Mouse (Mus musculus): ENCODE results near the gene Uvrag. TPM values are rescaled to one million over a fixed set of nuclear protein-coding genes. Genes with fewer than 3 reads are reported as not detected.

Gene Uvrag
- polyA plus RNA-seq, 1 experiment from 2014 or later = 14.2 TPM

GRCm38 (mm10) chr7:99175666-99176065 lies 34.7 kb upstream of the Uvrag start:
- peaks cover 13% of the 10 kb centered on the region for H3K4me1 ChIP-seq (replicated peaks)
- H3K36me3 ChIP-seq = no peaks in the 10 kb centered on the region
- H3K27me3 ChIP-seq = no peaks in the 10 kb centered on the region
- WGBS = 92% methylated on average over 9 of the region's 9 CpGs
- no peaks in the 10 kb centered on the region for H3K9me3 ChIP-seq
- H3K27ac ChIP-seq = no peak overlapping the region
- no peak overlapping the region for H3K4me2 ChIP-seq
- no peak overlapping the region for H3K4me3 ChIP-seq
- no peak for ATAC-seq (ENCODE audit: low FRiP score)
- no peak overlapping the region for H3K9ac ChIP-seq

GRCm38 (mm10) chr7:99175118-99175517 lies 34.2 kb upstream of the Uvrag start:
- 87% methylated on average over 11 of the region's 11 CpGs for WGBS
- H3K27me3 ChIP-seq = no peaks in the 10 kb centered on the region
- peaks cover 11% of the 10 kb centered on the region; the same call in 1 of the 2 replicates for H3K4me1 ChIP-seq (replicated peaks)
- no peak overlapping the region for H3K9ac ChIP-seq
- no peak overlapping the region for H3K27ac ChIP-seq
- H3K4me3 ChIP-seq = no peak overlapping the region
- ATAC-seq (ENCODE audit: low FRiP score) = no peak
- H3K4me2 ChIP-seq = no peak overlapping the region
- H3K9me3 ChIP-seq = no peaks in the 10 kb centered on the region
- no peaks in the 10 kb centered on the region for H3K36me3 ChIP-seq

DNA sequence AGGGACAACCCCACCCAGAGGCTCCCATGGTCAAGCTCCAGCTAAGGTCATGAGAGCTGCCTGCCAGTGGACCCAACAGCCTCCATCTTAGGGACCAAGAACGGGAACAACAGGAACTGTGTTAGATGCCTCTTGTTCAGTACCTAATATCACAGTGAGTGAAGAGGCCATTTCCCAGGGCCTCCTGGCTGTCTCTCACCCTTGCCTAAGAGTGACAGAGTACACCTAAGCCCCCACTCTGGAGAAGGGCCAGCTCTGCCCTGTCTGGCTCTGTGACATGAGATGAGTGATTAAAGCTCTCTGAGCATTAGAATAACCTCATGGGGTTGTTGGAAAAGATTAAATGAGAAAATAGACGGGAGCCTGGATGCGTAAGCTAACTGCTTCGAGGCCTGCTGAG lies 33.1 kb upstream of the Uvrag start:
- Histone ChIP-seq H3K27ac (no peak overlapping the region), H3K9ac (no peak overlapping the region), H3K36me3 (no peaks in the 10 kb centered on the region), H3K4me2 (no peak overlapping the region), H3K27me3 (no peaks in the 10 kb centered on the region), H3K4me1 (replicated peaks) (peaks cover 11% of the 10 kb centered on the region; the same call in 1 of the 2 replicates), H3K4me3 (no peak overlapping the region), H3K9me3 (no peaks in the 10 kb centered on the region)
- WGBS = 81% methylated on average over 4 of the region's 4 CpGs
- no peak for ATAC-seq (ENCODE audit: low FRiP score)

- 94% methylated on average over 6 of the region's 6 CpGs for WGBS
- H3K27ac ChIP-seq = no peak overlapping the region
- ATAC-seq (ENCODE audit: low FRiP score) = no peak
- no peaks in the 10 kb centered on the region for H3K27me3 ChIP-seq
- H3K9me3 ChIP-seq = no peaks in the 10 kb centered on the region
- H3K4me3 ChIP-seq = no peak overlapping the region
- peaks cover 11% of the 10 kb centered on the region; the same call in 1 of the 2 replicates for H3K4me1 ChIP-seq (replicated peaks)
- H3K4me2 ChIP-seq = no peak overlapping the region
- H3K36me3 ChIP-seq = no peaks in the 10 kb centered on the region
- no peak overlapping the region for H3K9ac ChIP-seq
These were observed 32.0 kb upstream of the Uvrag start for GRCm38 (mm10) chr7:99172898-99173297.

GRCm38 (mm10) chr7:99171730-99172463 lies 31.0 kb upstream of the Uvrag start:
- H3K27me3 ChIP-seq = no peaks in the 10 kb centered on the region
- H3K9ac ChIP-seq = no peak overlapping the region
- no peaks in the 10 kb centered on the region for H3K36me3 ChIP-seq
- H3K4me3 ChIP-seq = no peak overlapping the region
- ATAC-seq (ENCODE audit: low FRiP score) = no peak
- H3K4me1 ChIP-seq (replicated peaks) = peaks cover 5% of the 10 kb centered on the region; the same call in 1 of the 2 replicates
- no peak overlapping the region for H3K4me2 ChIP-seq
- 70% methylated on average over 10 of the region's 10 CpGs for WGBS
- no peak overlapping the region for H3K27ac ChIP-seq
- H3K9me3 ChIP-seq = no peaks in the 10 kb centered on the region

DNA sequence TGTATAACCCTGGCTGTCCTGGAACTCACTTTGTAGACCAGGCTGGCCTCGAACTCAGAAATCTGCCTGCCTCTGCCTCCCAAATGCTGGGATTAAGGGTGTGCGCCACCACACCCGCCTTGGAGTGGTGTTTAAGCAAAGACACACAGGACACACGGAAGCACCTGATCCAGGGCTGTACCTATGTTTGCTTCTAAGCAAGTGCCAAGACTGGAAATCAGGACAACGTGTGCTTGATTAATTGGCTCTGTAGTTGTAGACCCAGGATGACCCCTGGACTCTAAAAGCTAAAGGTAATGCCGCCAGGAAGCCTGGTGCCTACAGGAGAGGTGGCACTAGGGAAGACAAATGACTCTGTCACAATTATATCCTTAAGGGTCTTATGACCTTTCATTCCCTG lies 29.6 kb upstream of the Uvrag start:
- H3K4me1 ChIP-seq (replicated peaks) = peaks cover 5% of the 10 kb centered on the region; the same call in 1 of the 2 replicates
- WGBS = 92% methylated on average over 6 of the region's 6 CpGs
- H3K36me3 ChIP-seq = no peaks in the 10 kb centered on the region
- no peak for ATAC-seq (ENCODE audit: low FRiP score)
- H3K9me3 ChIP-seq = no peaks in the 10 kb centered on the region
- no peak overlapping the region for H3K9ac ChIP-seq
- no peak overlapping the region for H3K27ac ChIP-seq
- no peak overlapping the region for H3K4me2 ChIP-seq
- H3K27me3 ChIP-seq = no peaks in the 10 kb centered on the region
- no peak overlapping the region for H3K4me3 ChIP-seq

DNA sequence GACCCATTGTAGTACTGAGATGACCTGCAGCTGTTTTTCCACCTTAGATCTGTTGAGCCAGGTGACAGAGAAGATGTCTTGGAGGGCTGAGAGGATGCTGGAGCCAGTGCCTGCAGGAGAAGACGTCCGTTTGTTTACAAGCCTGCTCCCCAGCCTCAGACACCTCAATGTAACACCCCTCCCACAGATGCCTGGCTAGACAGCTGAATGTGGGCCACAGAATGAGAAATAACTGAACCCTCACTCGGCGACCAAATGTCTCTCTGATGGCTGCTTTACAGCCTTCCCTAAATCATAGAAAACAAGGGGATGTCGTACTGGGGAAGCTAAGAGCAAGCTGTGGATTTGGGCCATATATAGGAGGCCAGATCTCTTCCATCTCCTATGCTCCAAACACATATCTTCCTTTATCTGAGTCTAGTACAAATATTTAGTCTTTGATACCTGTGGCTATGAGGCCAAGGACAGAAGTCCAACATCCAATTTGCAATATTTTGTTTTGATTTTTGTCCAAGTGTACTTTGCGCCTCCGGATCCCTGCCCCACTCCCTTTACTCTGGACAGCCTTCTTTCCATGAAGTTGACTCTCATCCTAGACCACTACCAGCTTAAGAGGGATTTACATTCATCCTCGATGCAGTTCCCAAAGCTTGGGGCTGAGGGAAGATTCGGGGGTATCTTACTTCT lies 28.9 kb upstream of the Uvrag start:
- Histone ChIP-seq H3K27ac (no peak overlapping the region), H3K4me2 (no peak overlapping the region), H3K36me3 (no peaks in the 10 kb centered on the region), H3K4me3 (no peak overlapping the region), H3K27me3 (no peaks in the 10 kb centered on the region), H3K9me3 (no peaks in the 10 kb centered on the region), H3K4me1 (replicated peaks) (peaks cover 5% of the 10 kb centered on the region; the same call in 1 of the 2 replicates), H3K9ac (no peak overlapping the region)
- 90% methylated on average over 9 of the region's 9 CpGs for WGBS
- no peak for ATAC-seq (ENCODE audit: low FRiP score)

DNA sequence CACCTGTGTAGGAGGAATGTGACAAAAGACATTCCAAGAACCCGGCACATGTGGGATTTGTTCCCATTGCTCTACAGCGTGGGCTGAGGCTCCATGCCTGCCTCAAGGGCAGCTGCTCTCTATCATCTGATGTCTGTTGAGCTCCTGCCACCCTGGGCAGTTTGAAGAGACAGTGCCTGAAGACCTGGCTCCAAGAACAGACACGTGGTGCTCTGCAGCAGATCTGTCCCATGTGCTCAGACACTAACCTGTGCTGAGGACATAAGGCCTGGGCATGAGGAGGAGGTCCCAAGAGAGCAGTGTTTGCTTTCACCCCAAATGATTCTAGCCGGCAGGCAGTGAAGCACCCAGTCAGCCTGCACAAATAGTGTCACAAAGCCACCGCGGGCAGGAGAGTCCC lies 27.8 kb upstream of the Uvrag start:
- Histone ChIP-seq H3K9me3 (no peaks in the 10 kb centered on the region), H3K36me3 (no peaks in the 10 kb centered on the region), H3K9ac (no peak overlapping the region), H3K4me2 (no peak overlapping the region), H3K4me1 (replicated peaks) (no peaks in the 10 kb centered on the region), H3K4me3 (no peak overlapping the region), H3K27ac (no peak overlapping the region), H3K27me3 (no peaks in the 10 kb centered on the region)
- WGBS = 85% methylated on average over 6 of the region's 6 CpGs
- no peak for ATAC-seq (ENCODE audit: low FRiP score)

DNA sequence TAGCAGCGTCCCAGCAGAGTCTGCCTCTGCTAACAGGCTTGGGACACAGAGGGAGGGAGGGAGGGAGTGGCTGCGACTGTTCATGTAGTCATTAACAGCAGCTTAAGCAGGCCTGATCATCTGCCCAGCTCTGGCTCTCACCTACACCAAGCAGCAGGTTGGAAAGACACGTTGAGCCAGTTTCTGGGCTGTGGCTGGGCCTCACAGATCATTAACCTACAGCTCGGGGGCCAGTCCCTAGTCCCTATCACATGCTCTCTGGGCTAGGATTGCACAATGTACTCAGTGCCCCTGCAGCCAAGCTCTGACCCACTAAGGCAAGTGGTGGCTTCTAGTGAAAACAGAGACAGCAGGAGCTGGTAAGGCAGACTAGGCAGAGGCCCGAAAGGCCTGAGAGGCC lies 27.0 kb upstream of the Uvrag start:
- no peak for ATAC-seq (ENCODE audit: low FRiP score)
- no peaks in the 10 kb centered on the region for H3K9me3 ChIP-seq
- whole genome bisulfite sequencing = 62% methylated on average over 5 of the region's 5 CpGs

GRCm38 (mm10) chr7:99166159-99166558 lies 25.2 kb upstream of the Uvrag start:
- ATAC-seq (ENCODE audit: low FRiP score) = no peak
- Histone ChIP-seq H3K27me3 (no peaks in the 10 kb centered on the region), H3K9me3 (no peaks in the 10 kb centered on the region), H3K4me2 (no peak overlapping the region), H3K36me3 (no peaks in the 10 kb centered on the region), H3K4me1 (replicated peaks) (peaks cover 7% of the 10 kb centered on the region), H3K4me3 (no peak overlapping the region), H3K27ac (no peak overlapping the region), H3K9ac (no peak overlapping the region)
- WGBS = 91% methylated on average over 8 of the region's 8 CpGs

More for the DNA sequence above, 27.0 kb upstream of the Uvrag start:
- Histone ChIP-seq H3K4me3 (no peak overlapping the region), H3K4me1 (replicated peaks) (no peaks in the 10 kb centered on the region), H3K9ac (no peak overlapping the region), H3K27me3 (no peaks in the 10 kb centered on the region), H3K4me2 (no peak overlapping the region), H3K36me3 (no peaks in the 10 kb centered on the region), H3K27ac (no peak overlapping the region)

GRCm38 (mm10) chr7:99164873-99165410 lies 24.0 kb upstream of the Uvrag start:
- Histone ChIP-seq H3K36me3 (no peaks in the 10 kb centered on the region), H3K9ac (no peak overlapping the region), H3K27me3 (no peaks in the 10 kb centered on the region), H3K4me1 (replicated peaks) (peaks cover 12% of the 10 kb centered on the region), H3K9me3 (no peaks in the 10 kb centered on the region), H3K4me2 (no peak overlapping the region), H3K4me3 (no peak overlapping the region), H3K27ac (no peak overlapping the region)
- ATAC-seq (ENCODE audit: low FRiP score) = no peak
- 90% methylated on average over 7 of the region's 7 CpGs for WGBS

- H3K4me1 ChIP-seq (replicated peaks) = peaks cover 12% of the 10 kb centered on the region
- WGBS = 92% methylated on average over 7 of the region's 7 CpGs
- ATAC-seq (ENCODE audit: low FRiP score) = no peak
- H3K9ac ChIP-seq = no peak overlapping the region
- H3K4me3 ChIP-seq = no peak overlapping the region
- no peaks in the 10 kb centered on the region for H3K36me3 ChIP-seq
- H3K9me3 ChIP-seq = no peaks in the 10 kb centered on the region
- no peak overlapping the region for H3K4me2 ChIP-seq
- no peak overlapping the region for H3K27ac ChIP-seq
- no peaks in the 10 kb centered on the region for H3K27me3 ChIP-seq
These were observed 21.5 kb upstream of the Uvrag start for GRCm38 (mm10) chr7:99162462-99162861.

Data from hindbrain, embryonic 13.5 days (tissue).